Mouse (Mus musculus) WW6 (cell line): ENCODE results near the gene Gm20696.

Experiments used
- DNase-seq: peaks from one replicate; pipeline ENCODE4 v3.0.0-alpha.2; 2013; ENCODE audit warnings: low read depth, low spot score

Gene Gm20696

DNA sequence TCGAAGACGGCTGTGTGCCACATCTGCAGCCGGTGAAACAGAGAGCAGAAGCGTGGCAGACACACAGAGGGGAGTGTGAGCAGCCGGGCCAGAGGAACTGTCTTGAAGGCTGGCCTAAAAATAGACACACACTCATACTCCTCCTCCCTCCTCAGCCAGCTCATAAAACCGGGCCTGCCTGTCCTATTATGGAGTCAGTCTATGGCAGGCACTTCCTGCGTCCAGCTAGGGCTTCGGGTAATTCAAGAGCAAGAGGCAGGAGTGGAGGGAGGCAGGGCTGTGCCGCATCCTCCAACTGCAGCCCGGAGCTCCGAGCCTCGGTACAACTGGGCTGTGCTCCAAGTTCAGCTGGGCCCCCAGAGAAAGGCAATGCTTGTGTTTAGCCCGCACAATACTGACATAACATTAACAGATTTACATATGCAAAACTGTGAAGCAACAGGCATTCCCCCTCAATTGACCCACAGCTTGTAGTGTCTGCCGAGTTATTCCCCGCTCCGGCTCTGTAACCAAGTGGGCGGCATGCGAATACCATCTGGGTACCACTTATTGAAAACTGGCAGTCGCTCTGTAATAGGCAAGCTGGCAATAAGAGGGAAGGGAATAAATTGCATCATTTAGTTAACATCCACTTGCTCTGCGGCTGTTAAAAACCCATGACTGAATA is 181.2 kb downstream of the Gm20696 start:
- DNase-seq, result no peak

DNA sequence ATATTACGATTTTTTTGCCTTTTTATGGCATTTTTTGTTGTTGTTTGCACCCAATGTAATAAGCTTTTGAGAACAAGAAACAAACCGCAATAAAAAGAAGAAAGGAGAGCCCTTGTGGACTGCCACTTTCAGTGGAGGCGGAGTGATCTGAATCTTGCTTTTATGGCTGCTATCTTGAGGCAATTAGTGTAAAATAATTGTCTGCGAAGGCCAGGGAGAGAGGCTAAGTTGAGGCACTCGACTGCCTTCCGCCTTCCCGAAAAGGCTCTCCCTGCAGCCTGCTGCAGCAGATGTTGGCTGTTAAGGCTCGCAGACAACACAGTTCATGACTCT is 181.7 kb downstream of the Gm20696 start:
- DNase-seq, result no peak

GRCm38 (mm10) chr6:99484197-99484725 is 182.3 kb downstream of the Gm20696 start:
- no peak for DNase-seq

GRCm38 (mm10) chr6:99483556-99483955 is 183.0 kb downstream of the Gm20696 start:
- no peak for DNase-seq

- no peak for DNase-seq
Observed at GRCm38 (mm10) chr6:99481568-99481967, 185.0 kb downstream of the Gm20696 start.

DNA sequence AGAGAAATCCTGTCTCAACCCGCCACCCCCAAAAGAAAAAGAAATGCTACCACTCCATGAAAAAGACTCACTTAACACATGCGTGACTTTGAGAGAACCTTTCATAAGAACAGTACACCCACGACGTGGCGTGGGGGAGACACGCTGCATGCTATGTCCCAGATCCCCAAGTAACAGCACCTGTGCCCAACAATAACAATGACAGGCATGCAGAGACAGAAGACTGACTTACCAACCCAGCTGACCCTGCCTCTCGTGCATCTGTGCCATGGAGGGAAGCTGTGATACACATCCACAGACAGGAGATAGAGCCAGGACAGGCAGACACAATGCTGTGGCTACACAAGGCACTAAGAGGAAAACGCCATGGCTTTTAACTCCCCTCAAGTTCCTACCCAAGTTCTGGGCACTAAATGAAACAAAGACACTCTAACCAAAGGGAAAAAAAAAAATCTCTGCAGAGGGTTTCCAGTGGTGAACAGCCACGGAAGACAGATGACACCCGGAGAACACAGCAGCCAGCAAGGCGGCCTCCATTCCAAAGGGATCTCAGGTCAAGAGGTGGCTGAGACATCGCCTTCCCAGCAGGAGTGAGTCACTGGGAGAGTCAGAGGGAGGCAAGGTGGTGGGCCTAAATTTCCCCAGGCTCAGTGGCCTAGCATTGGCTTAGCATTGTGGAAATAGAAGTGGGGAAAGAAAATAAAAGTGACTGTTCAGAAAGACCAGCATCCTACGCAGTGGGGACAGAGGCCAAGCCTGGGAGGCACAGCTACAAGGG is 187.5 kb downstream of the Gm20696 start:
- DNase-seq, result no peak

DNA sequence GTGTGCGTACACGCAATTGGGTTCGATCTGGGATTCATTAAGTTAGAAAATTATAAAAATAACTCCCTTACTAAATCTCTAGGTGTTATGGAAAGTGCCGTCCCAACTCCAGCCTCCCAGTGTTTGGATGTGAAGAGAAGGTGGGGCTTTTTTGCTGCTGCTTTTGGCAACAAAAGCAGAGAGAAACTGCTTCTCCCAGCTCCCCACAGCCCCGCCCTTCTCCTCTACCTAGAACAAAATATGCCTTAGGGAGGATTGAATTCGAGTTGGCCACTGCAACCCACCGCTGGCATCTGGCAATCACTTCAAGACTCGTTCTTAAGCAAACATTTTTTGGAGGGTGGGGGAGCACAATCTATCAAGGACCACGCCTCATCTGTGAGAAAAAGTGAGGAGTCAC is 191.6 kb downstream of the Gm20696 start:
- no peak for DNase-seq

DNA sequence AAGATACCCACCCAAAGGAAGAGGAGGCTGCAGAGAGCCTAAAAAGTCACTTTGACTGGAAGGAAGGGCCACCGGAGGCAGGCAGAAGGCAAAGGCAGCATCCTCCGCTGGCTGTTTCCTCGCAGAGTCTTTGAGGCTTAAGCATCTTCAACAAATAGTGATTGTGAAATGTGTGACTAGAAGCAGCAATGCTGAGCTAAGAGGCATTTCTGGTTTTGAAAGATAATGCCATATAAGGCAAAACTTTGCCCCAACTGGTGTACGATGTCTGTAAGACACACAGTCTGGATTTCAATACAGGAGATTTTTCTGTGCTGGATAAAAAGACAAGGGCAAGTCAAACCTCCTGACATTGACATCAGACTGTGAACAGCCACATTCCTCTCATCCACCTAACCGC is 195.7 kb downstream of the Gm20696 start:
- DNase-seq, result no peak

DNA sequence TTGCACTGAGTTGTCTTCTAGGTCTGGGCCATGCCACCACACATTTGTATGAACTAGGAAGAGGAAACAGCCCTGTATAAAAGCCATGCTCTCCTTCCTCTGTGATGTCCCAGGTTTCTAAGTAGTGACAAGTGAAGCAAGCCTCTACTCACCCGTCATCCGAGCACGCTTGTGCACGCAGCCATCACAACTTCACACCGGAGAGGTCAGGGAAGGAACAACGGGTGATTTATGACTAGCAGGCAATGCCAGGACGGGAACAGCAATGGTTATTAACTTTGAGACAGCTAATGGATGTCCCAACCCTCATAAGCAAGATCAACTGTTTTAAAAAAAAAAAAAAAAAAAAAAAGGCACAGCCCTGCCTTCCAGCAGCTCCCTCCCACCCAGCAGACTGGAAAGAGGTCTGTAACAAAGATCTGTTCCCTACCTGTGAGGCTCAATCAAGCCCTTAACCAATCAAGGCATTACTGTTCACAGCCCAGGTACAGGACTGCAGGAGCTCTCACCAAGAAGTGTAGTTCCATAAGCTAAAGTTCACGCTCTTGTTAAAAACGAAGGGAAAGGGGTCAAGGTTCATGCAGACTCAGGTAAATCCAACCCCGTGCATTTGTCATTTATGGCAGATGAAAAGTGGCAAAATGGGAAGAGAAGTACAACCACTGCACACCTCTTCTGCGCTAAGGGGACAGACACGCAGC is 197.3 kb downstream of the Gm20696 start:
- no peak for DNase-seq

- DNase-seq, result no peak
Observed at GRCm38 (mm10) chr6:99467831-99468230, 198.8 kb downstream of the Gm20696 start.

GRCm38 (mm10) chr6:99467109-99467508 is 199.5 kb downstream of the Gm20696 start:
- no peak for DNase-seq

- no peak for DNase-seq
Observed at GRCm38 (mm10) chr6:99466354-99466753, 200.2 kb downstream of the Gm20696 start.

DNA sequence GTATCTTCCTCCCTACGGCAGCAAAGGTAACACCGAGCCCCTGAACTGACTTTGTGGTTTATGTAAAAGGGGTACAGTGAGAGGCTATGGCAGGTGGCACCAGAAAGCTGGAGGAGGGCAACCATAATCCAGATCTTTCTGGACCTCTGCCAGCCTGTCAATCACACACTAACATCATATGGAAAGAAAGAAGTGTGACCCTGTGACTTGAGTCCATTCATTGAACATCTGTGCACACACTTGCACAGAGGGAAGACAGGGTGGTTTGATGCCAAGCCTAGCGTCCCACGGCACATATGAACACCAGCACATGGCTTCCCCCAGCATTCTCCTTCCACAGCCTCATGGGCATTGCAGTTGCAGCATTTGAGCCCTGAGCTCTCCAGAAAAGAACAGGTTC is 202.1 kb downstream of the Gm20696 start:
- DNase-seq, result no peak

DNA sequence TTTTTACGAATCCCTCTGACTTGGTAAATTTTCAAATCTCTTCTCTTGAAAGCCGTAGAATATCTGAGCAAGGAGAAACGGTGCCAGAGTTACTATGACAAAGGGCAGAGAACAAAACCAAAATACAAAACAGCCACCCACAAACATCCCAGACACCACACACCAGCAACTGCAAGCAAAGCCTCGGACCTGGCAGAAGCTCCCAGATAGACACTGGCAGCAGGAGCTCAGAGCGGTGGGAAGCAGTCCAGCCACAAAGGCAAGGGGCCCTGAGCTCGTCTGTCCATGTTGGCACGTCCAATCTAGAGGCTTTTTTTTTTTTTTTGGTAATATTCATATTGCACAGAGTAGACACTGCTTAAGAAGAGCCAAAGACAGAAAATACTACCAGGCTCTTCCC is 202.7 kb downstream of the Gm20696 start:
- DNase-seq, result no peak

- DNase-seq, result no peak
Observed at GRCm38 (mm10) chr6:99458775-99459174, 207.8 kb downstream of the Gm20696 start.

GRCm38 (mm10) chr6:99453763-99454520 is 212.7 kb downstream of the Gm20696 start:
- no peak for DNase-seq

DNA sequence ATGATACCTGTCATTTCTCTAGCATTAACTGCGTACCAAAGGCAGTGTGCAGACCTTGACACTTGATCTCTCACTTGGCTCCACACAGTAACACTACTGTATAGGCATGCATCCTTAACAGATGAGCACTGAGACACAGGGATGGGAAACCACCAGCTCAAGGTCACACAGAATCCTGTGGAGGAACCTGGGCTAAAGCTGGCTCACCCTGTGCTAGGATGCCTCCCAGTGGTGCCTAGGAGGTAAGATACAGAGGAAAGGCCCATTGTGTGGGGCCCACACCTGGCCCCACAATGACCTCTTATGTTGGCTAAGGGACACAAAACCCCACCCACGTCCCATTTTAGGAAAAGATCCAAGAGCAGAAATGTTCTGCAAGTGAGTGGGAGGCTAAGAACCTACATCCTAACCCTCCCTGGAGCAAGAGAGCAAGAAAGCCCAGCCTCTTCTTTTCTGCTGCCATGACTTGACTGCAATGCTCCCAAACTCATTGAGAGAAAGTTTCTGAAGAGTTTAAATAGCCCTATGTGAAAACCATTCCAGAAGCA is 213.9 kb downstream of the Gm20696 start:
- DNase-seq, result no peak

- no peak for DNase-seq
Observed at GRCm38 (mm10) chr6:99451479-99451878, 215.1 kb downstream of the Gm20696 start.

GRCm38 (mm10) chr6:99447447-99447846 is 219.2 kb downstream of the Gm20696 start:
- no peak for DNase-seq

DNA sequence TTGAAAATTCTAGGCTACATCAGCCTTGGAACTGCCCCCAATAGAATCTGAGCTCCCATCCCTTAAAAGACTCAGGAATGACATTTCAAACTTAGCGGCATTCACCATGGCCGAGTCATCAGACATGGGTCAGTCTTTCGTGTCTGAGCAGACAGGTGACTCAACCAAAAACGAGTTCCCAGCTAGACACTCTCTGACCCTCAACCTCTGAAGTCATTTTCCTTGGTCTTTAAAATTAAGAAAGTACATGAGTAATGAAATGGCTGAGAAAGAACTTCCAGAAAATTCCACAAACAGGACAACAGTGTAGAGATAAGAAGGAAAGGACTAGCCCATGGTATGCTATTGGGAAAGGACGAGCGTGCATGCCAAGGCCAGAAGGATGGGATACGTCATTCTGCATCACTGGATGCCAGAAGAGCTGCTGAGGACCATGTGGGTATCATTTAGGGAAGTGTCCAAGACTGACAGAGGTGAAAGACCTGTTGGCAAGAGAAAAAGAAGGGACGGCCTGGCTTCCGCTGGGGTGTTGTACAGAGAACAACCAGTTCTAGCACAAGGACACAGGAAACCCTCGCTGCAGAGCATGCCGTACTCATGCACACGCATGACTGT is 219.7 kb downstream of the Gm20696 start:
- DNase-seq, result no peak

DNA sequence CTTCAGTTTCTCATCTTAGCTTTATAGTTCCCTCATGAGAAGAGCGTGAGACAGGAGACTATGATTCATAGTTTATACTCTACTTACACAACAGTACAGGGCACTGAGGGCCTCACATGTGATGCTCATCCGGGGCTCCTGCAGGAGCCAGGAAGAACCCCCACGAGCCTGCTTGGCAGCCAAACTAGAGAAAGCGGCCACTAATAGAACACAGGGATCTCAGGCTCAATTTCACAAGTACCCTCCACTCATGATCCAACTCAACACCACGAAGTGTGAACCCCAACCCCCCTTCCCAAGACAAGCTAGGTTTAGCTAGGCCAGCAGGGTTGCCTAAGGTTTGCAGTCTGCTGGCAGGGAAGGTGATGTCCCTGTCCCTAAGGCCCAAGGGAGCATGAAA is 223.1 kb downstream of the Gm20696 start:
- no peak for DNase-seq
